Mouse (Mus musculus) stomach, embryonic 16.5 days (tissue): ENCODE data around the gene Meox1. TPM values are rescaled to one million over a fixed set of nuclear protein-coding genes. Genes with fewer than 3 reads are reported as not detected.
A peak's percentile ranks its signal among the peaks of the same experiment; 100 is the strongest.

Experiments
- ATAC-seq: fragments of 200-750 bp; cut with Nextera tagmentation; 2 replicates; pipeline ENCODE4 v1.8.0; 2017; ENCODE audit warnings: moderate number of reproducible peaks, moderate TSS enrichment; ENCODE audit not compliant: insufficient read depth, low FRiP score
- H3K27ac ChIP-seq: fragments of 300-500 bp; sonication (generic); 2 replicates; pipeline ENCODE4 v1.5.1; 2014; ENCODE audit warnings: low read length
- H3K27me3 ChIP-seq: fragments of 300-500 bp; sonication (generic); 2 replicates; pipeline ENCODE4 v1.6.1; 2014; ENCODE audit warnings: low read length, control low read depth, mixed read lengths; ENCODE audit not compliant: control insufficient read depth, insufficient read depth
- H3K36me3 ChIP-seq: fragments of 300-500 bp; sonication (generic); 2 replicates; pipeline ENCODE4 v1.6.1; 2014; ENCODE audit warnings: low read length; ENCODE audit not compliant: control insufficient read depth, insufficient read depth
- H3K4me1 ChIP-seq: fragments of 300-500 bp; sonication (generic); 2 replicates; pipeline ENCODE4 v1.6.1; 2014; ENCODE audit warnings: low read length, control low read depth, mixed read lengths; ENCODE audit not compliant: control insufficient read depth, insufficient read depth
- H3K4me2 ChIP-seq: fragments of 300-500 bp; sonication (generic); 2 replicates; pipeline ENCODE4 v1.6.1; 2014; ENCODE audit warnings: low read depth, low read length, mixed read lengths
- H3K4me3 ChIP-seq: fragments of 300-500 bp; sonication (generic); replicated peaks from 2 replicates; pipeline ENCODE4 v1.5.1; 2014; ENCODE audit warnings: mild to moderate bottlenecking, low read length
- H3K9ac ChIP-seq: fragments of 300-500 bp; sonication (generic); 2 replicates; pipeline ENCODE4 v1.6.1; 2014; ENCODE audit warnings: low read length
- H3K9me3 ChIP-seq: fragments of 300-500 bp; sonication (generic); replicated peaks from 2 replicates; pipeline ENCODE4 v1.6.1; 2016; ENCODE audit warnings: low read length, control low read depth; ENCODE audit not compliant: control insufficient read depth
- WGBS: fragments of 180-500 bp; shearing (Covaris S2); extraction: QIAGEN DNeasy Blood & Tissue Kit; methylation state at CpG from one replicate; pipeline ENCODE4 v1.1.7; 2014; 5-methylcytosine and 5-hydroxymethylcytosine counted together
- polyA plus RNA-seq: library from polyadenylated mRNA; unstranded; fragments of >200 nt; fragmentation: Nextera tagmentation; extraction: Ambion mirVana; gene quantifications from 2 replicates; pipeline ENCODE4 v1.2.1, GENCODE M21; 2015

The Meox1 gene
- polyA plus RNA-seq, 1 experiment from 2014 or later: 6.0 TPM

DNA sequence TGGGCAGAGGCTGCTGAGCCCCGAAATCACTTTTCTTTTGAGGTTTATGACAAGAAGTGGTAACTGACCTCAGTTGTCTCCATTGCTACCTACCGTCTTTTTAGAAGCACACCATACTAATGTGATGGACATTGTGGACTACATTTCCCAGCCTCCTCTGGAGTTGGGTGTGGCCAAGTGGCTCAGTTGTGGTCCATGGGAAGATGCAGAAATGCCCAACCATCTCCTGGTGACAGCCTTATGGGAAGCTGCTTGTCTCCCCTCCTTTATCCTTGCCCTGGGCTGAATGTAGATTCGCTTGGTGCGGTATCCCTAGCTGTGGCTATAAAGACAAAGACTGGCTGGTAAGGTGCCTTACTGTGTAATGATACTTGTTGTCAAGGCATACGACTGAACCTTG lies 46.7 kb downstream of the Meox1 start:
- Histone ChIP-seq H3K36me3 (no peaks in the 10 kb centered on the region), H3K4me1 (peaks cover 20% of the 10 kb centered on the region; the same call in 1 of the 2 replicates), H3K27ac (no peak overlapping the region), H3K9ac (no peak overlapping the region), H3K27me3 (no peaks in the 10 kb centered on the region), H3K4me2 (no peak overlapping the region), H3K9me3 (no peaks in the 10 kb centered on the region), H3K4me3 (no peak overlapping the region)
- 87% methylated on average over 5 of the region's 5 CpGs for WGBS
- no peak for ATAC-seq

DNA sequence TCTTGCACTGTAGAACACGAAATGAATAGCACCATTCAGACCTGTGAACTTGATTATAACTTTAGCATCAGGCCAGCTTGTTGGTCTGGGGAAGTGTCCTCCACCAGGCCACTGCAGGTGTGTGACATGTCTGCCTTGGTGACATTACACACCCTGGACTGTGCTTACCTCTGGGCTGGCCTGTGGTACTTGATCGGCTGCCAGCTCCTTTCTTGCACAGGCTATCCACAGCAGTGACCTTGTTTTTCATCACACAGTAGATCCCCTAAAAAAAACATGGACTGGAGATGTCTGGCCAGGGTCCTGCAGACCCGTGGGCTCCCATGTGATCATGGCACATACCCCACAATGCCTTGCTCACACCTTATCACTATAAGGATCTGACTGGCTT lies 51.4 kb downstream of the Meox1 start:
- Histone ChIP-seq H3K27ac (peak overlapping the region; percentile 81), H3K4me3 (no peak overlapping the region), H3K4me2 (no peak overlapping the region), H3K9ac (peak overlapping the region; percentile 16; the same call in 1 of the 2 replicates), H3K36me3 (no peaks in the 10 kb centered on the region), H3K9me3 (0 out of 2 replicates have a peak, but pooled peaks cover 3% of the 10 kb centered on the region), H3K27me3 (no peaks in the 10 kb centered on the region), H3K4me1 (peaks cover 11% of the 10 kb centered on the region; the same call in 1 of the 2 replicates)
- WGBS: 78% methylated on average over 3 of the region's 3 CpGs
- 0 out of 2 replicates have a peak, but pooled peaks have one; percentile 9 for ATAC-seq

DNA sequence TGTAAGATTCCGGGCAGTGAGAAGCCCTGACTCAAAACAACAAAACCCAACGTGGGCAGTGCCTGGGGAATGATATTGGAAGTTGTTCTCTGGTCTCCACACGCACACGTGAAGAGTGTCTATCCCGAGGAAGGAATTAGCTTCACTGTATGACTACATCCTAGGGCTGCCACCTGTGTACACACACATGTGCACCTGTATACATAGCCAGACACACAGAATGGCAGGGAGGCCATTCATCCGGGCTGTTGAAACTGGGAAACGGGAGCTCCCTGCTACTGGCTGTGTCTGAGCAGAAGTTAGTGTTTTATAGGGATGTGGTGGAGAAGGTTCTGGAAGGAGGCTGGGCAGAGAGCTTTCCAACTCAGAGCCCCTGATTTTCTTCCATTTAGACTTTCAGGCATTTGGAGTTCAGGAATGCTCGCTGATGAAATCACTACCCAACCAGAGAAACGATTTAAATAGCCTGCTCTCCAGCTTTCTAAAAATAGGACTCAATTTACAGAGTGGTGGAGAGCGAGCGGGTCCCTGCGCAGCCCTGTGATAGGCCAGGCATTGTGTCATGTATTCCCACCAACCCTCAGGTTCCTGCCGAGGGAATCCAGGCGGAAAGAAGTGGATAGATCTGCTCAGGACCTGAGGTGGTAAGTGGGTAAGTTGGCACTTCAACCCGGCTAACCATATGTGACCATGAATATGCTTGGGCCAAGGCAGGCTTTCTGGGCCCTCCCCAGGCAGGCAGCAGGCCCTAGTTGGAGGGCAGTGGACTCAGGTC lies 52.0 kb downstream of the Meox1 start:
- Histone ChIP-seq H3K4me1 (peaks cover 11% of the 10 kb centered on the region; the same call in 1 of the 2 replicates), H3K36me3 (no peaks in the 10 kb centered on the region), H3K27me3 (no peaks in the 10 kb centered on the region), H3K4me3 (no peak overlapping the region), H3K4me2 (no peak overlapping the region), H3K9ac (peak overlapping the region; percentile 16; the same call in 1 of the 2 replicates), H3K9me3 (0 out of 2 replicates have a peak, but pooled peaks cover 3% of the 10 kb centered on the region), H3K27ac (peak overlapping the region; percentile 81)
- ATAC-seq: peak; percentile 67; the same call in 1 of the 2 replicates
- 52% methylated on average over 15 of the region's 15 CpGs for WGBS

DNA sequence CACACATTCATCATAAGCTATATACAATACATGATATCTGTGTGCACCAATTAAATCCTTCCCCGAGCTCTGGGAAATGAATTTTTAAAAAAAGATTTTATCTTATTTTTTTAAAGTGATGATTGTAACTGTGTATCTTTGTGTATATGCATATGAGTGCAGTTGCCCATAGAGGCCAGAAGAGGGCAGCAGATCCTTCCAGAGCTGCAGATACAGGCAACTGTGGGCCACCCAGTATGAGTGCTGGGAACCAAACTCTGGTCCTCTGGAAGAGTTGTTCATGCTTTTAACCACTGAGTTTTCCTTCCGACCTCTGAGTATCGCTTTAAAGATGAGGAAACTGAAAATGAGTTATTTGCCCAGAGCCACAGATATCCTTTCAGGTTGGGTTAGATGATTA lies 53.8 kb downstream of the Meox1 start:
- 0 out of 2 replicates have a peak, but pooled peaks cover 3% of the 10 kb centered on the region for H3K9me3 ChIP-seq
- H3K36me3 ChIP-seq: no peaks in the 10 kb centered on the region
- no peak overlapping the region for H3K27ac ChIP-seq
- no peak for ATAC-seq
- no peak overlapping the region for H3K9ac ChIP-seq
- 97% methylated on average over 3 of the region's 3 CpGs for WGBS
- H3K27me3 ChIP-seq: no peaks in the 10 kb centered on the region
- H3K4me3 ChIP-seq: no peak overlapping the region
- peaks cover 11% of the 10 kb centered on the region; the same call in 1 of the 2 replicates for H3K4me1 ChIP-seq
- no peak overlapping the region for H3K4me2 ChIP-seq

DNA sequence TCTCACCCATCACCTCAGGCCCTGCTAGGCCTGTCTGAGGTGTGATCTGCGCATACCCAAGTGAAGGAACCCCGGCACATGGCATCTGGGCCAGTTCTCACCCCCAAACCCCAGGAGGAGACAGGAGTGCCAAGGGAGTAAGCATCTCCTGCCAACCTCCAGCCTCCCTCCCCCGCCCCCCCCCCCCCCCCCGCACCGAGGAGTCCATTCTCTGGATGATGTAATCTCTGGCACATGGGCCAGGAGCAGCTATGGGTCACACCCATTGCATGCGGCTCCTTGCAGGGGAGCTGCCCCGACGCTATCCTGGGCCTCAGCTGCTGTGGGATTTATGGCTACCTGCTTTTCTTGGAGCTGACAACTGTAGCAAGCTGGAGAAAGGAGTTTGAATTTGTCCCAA lies 54.7 kb downstream of the Meox1 start:
- no peaks in the 10 kb centered on the region for H3K27me3 ChIP-seq
- H3K9ac ChIP-seq: no peak overlapping the region; the same call in 1 of the 2 replicates
- WGBS: 50% methylated on average over 5 of the region's 8 CpGs
- no peaks in the 10 kb centered on the region for H3K36me3 ChIP-seq
- peaks cover 11% of the 10 kb centered on the region; the same call in 1 of the 2 replicates for H3K4me1 ChIP-seq
- 0 out of 2 replicates have a peak, but pooled peaks cover 3% of the 10 kb centered on the region for H3K9me3 ChIP-seq
- ATAC-seq: peak; percentile 65; the same call in 1 of the 2 replicates
- no peak overlapping the region for H3K27ac ChIP-seq
- H3K4me2 ChIP-seq: no peak overlapping the region
- H3K4me3 ChIP-seq: no peak overlapping the region

DNA sequence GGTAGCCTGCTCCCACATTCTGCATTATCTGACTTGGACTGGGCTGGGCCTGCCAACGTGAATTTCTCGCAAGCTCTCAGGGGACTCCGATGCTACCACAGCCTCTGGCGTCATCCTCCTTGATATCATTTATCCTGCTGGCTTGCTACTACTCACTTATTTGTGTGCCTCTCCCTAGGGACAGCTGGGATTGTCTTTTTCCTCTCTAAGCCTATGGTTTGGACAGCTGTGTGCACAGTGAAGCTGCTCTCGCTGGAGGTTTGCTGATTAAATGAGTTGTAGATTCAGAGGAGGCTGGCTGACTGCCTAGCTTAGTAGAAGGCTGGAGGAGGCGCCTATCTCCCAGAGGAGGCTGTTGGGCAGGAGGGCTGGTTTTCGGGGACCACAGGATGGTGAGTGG lies 62.2 kb downstream of the Meox1 start:
- peak; percentile 26; the same call in 1 of the 2 replicates for ATAC-seq
- WGBS: 38% methylated on average over 7 of the region's 7 CpGs
- no peak overlapping the region for H3K4me2 ChIP-seq
- H3K9me3 ChIP-seq: no peaks in the 10 kb centered on the region
- peaks cover 21% of the 10 kb centered on the region for H3K4me1 ChIP-seq
- H3K27me3 ChIP-seq: no peaks in the 10 kb centered on the region
- H3K4me3 ChIP-seq: no peak overlapping the region
- no peak overlapping the region for H3K9ac ChIP-seq
- no peaks in the 10 kb centered on the region for H3K36me3 ChIP-seq
- H3K27ac ChIP-seq: peak overlapping the region; percentile 74

DNA sequence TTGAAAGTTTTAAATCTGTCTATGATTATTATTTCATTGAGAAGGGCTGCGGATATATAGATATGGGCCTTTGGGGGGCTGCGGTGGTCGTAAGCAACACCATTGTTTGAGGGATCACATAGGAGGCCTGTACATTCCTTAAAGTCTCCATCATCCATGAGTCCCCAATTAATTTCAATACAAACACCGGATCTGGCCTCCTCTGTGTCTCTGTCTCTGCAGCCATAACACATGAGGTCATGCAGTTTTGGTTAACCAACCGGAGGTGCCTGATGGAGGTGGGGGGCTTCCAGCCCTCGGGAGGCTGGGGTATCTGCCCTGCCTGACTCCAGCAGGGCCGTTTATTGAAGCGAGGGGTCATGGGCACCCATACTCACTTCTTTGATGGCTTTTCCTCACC lies 63.6 kb downstream of the Meox1 start:
- H3K27ac ChIP-seq: peak overlapping the region; percentile 70
- WGBS: 44% methylated on average over 8 of the region's 8 CpGs
- no peak overlapping the region for H3K4me3 ChIP-seq
- H3K36me3 ChIP-seq: no peaks in the 10 kb centered on the region
- H3K4me2 ChIP-seq: 0 out of 2 replicates have a peak overlapping the region, but pooled peaks have one; percentile 7
- no peak for ATAC-seq
- H3K9ac ChIP-seq: peak overlapping the region; percentile 7; the same call in 1 of the 2 replicates
- H3K4me1 ChIP-seq: peaks cover 21% of the 10 kb centered on the region
- no peaks in the 10 kb centered on the region for H3K27me3 ChIP-seq
- H3K9me3 ChIP-seq: no peaks in the 10 kb centered on the region

DNA sequence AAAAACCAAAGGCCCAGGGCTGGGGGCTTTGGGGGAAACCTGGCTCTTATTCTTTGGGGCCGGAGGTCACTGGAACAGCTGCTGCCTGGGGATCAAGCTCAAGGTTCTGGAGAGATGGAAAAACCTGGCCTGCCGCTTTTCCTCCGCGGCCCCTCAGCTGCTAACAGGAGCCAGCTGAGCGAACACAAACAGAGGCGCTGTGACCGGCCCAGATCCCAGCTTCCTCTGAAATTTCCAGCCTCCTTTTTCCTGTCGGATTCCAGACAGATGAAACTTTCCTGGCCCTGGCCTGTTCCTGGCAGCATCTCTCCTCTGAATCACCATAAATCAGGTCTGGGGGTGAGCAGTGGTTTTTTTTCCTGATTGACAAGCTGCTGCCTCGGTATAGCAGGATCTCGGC lies 64.1 kb downstream of the Meox1 start:
- peak overlapping the region; percentile 70 for H3K27ac ChIP-seq
- WGBS: 6% methylated on average over 10 of the region's 10 CpGs

DNA sequence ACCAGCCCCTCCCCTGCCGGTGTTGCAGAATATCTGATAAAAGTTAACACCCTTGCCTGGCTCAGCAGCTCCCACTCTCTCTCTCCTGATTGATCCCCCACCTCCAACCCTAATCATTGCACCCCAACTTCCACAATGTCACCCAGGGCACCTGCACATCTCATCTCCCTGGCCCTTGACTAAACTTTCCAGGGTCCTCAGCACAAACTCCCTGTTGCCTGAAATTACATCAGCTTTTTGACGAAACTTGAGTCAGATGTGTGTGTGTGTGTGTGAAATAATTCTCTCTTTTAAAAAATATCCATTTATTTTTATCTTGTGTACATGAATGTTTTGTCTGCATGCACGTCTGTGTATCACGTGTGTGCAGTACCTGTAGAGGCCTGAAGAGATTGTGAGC lies 65.5 kb downstream of the Meox1 start:
- 90% methylated on average over 4 of the region's 4 CpGs for WGBS
- Histone ChIP-seq H3K27me3 (no peaks in the 10 kb centered on the region), H3K4me2 (no peak overlapping the region), H3K36me3 (no peaks in the 10 kb centered on the region), H3K4me3 (no peak overlapping the region), H3K27ac (no peak overlapping the region), H3K9me3 (no peaks in the 10 kb centered on the region), H3K9ac (no peak overlapping the region), H3K4me1 (peaks cover 21% of the 10 kb centered on the region)
- ATAC-seq: no peak

More for the DNA sequence above, 64.1 kb downstream of the Meox1 start:
- Histone ChIP-seq H3K27me3 (no peaks in the 10 kb centered on the region), H3K4me2 (0 out of 2 replicates have a peak overlapping the region, but pooled peaks have one; percentile 7), H3K9ac (peak overlapping the region; percentile 46; the same call in 1 of the 2 replicates), H3K4me1 (peaks cover 21% of the 10 kb centered on the region), H3K4me3 (no peak overlapping the region), H3K9me3 (no peaks in the 10 kb centered on the region), H3K36me3 (no peaks in the 10 kb centered on the region)
- peak; percentile 70; the same call in 1 of the 2 replicates for ATAC-seq
